Mouse (Mus musculus): ENCODE measurements around the gene Usp18.

DNA sequence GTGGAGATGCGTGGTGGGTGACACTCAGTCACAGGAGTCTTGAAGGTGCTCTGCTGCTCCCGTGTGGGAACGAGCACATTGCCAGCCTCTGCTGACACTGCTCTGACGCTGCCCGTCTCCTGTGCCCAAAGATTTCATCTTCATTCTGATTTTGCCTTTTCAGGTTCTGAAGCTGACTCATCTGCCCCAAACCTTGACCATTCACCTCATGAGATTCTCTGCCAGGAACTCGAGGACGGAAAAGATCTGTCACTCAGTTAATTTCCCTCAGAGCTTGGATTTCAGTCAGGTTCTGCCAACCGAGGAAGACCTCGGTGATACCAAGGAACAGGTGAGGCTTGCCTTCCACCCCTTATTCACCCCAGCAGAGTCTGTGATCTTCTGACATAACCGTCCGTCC is 16.8 kb downstream of the Usp18 start:
- TF ChIP-seq POLR2A (IDR thresholded peaks at IDR 0.05; ENCODE audit: low read depth, low read length) (no peak), CTCF (conservative IDR thresholded peaks at IDR 0.05; ENCODE audit: insufficient read depth, insufficient read length, low read depth, low read length) (no peak)

Measured in kidney, adult 2 months (tissue).